Mouse (Mus musculus): Measurements from ENCODE around the gene Zfp526.

The Zfp526 gene

DNA sequence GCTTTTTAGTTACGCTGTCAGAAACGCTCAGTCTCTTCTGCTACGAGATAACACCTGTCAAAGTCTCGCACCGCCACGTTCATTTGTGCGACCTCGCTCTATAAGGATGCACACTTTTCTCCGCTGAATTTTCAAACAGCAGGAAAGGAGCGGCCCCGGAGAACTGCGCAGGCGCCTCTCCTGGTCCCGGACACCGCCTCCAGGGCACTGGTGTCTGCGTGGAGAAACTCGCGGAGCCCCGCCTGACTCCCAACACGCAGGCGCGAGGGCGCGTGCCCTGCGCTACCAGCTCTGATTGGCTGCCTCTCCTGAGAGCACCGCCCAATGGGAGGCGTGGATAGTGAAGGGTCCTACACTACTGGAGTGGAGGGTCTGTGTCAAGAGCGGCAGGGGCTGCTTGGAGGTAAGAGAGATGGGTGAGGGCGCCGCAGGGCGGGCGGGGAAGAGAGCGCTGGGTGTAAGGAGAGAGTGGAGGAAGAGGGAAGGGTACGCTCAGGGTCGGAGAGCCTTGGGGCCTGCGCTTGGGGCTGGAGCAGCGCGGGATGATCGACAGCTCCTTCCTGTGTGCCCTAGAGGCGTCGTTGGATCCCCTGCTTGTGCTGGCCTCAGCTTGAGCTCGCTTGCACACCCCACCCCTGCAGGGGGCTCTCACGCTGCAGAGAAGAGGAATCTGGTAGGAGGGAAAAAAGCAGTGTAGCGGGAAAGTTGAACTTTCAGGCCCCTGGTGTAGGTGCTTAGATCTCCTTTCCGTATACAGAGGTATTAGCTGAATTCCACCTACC lies at the start of gene Zfp526:
TSS of gene Zfp526 (plus strand) at position 324 of the 782 bp plus-strand sequence.
- DNase-seq (ENCODE audit: low spot score) = peak; percentile 99

DNA sequence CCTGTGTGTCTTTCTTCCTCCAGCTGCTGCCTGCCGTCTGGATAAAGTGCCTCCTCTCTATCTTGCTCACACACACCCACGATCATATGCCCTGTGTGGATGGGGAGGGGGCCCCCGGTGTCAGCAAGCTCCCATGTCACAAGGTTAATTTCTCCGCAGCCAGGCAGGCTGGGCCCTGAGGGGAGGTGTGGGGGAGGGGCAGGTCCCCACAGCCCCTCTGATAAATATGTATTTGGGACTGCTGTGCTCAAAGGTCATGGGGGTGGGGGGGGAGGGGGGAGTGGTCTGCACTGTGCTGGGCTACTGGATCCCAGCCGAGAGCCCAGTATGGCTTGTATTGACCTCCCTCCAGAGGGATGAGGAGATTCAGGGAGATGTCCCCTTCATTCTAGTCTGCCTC lies 48.6 kb upstream of the Zfp526 start:
- DNase-seq (ENCODE audit: low spot score) = no peak

DNA sequence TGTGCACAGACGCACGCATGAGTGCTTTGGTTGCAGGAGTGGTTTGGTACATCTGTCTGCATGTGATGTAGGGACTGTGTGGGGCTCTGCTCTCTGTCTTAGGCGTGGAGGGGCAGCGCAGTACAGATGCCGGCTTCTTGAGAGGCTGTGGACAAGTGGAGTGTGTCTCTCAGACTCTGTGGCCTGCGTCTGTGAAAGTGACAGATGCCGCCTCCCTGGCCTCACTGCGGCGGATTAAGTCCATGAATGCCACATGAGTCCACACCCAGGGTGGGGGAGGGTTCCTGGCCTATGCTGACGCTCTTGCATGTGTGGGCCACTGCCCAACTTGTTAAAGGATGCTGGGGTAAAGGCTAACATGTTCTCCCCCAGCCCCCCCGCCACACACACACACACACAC lies 46.9 kb upstream of the Zfp526 start:
- no peak for DNase-seq (ENCODE audit: low spot score)

DNA sequence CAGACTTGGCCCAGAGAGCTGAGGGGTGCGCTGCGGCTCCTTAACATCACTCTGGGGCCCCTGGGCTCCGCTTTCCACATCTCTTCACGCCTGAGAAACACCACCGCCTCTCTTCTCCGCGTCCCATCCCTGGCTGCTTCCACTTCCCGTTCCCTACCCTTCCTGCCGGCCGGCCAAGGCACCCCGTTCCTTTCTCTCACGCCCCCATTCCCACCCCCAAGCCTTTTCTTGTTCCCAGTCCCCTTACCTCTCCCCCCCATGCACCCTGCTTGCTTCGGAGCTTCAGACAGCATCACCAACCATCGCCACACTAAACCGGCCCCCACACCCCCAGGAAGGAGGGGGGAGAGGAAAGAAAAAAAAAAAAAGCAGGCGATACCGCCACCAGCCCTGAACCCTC lies 42.9 kb upstream of the Zfp526 start:
- DNase-seq (ENCODE audit: low spot score) = no peak

DNA sequence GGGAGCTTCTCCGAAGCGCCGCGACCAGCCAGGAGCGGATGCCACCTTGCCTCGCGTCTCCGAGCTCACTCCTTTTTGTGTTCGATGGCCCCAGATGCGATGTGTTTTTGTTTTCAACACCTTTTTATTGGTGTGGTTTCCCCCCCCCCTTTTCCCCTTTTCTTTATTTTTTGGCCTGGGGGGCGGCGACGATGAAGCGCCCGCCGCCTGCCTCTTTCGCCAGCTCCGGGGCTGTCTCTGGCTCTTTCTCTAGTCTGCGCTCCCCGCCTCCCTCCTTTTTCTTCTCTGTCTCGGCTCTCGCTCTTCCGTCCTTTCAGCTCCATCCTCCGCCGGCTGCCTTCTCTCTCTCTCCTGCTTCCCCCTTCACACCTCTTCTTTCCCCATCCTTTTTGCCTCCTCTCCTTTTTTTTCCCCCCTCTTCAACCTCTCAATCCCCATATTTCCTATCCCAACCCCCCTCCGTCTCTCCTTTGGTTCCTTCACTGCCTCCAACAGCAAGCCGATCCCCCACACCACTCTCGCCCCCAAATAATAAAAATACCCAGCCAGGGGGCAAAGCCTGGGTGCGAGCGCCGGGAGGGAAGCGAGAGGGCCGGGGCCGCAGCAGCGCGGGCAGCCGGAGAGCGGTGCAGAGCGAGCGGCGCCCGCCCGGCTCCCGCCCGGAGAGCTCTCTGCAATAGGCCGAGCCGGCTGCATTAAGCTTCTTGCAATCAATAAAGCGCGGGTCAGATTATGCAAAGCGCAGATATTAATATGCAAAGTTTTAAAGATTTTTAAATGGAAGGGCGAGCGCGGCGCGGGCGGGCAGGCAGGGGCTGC lies 42.2 kb upstream of the Zfp526 start:
- no peak for DNase-seq (ENCODE audit: low spot score)

DNA sequence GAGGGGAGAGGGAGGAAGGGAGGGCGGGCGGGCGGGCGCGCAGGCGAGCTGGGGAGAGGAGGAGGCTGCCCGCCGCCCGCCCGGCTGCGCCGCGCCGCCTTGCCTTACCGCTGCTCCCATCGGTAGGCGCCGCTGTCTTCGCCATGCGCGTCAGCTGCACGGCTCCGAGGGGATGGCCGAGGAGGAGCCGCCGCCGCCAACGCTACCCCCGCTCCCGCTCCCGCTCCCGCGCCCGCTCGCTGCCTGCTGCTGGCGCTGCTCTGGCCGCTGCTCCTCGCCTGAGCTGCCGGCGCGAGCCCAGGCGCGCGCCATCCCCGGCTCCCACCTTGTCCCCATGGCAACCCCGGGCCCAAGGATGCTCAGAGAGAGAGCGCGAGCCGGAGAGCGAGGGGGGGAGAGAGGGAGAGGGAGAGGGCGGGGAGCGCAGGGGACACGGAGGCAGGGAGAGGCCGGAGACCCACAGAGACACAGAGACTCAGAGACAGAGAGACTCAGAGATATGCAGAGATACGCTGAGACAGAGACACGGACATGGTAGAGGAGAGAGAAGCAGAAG lies 41.5 kb upstream of the Zfp526 start, which contains the start of gene Pou2f2:
TSS of gene Pou2f2 (minus strand) at position 121 of the 556 bp plus-strand sequence.
- DNase-seq (ENCODE audit: low spot score) = peak; percentile 49

DNA sequence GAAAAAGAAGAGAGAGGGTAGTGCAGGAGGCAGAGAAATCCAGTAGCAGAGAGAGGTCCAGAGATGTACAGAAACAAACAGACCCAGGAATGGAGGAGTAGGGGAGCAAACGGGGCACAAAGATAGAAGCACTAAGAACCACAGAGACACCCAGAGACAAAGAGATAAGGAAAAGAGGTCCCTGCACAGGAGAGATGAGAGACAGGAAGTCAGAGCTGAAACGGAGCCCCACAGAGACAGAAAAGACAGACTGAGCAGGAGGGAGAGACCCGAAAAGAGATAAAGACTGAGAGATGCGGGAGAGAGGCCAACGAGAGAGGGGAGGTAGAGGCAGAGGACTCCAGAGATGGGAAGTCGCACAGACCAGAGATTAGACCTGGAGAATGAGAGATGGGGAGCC lies 40.7 kb upstream of the Zfp526 start:
- no peak for DNase-seq (ENCODE audit: low spot score)

DNA sequence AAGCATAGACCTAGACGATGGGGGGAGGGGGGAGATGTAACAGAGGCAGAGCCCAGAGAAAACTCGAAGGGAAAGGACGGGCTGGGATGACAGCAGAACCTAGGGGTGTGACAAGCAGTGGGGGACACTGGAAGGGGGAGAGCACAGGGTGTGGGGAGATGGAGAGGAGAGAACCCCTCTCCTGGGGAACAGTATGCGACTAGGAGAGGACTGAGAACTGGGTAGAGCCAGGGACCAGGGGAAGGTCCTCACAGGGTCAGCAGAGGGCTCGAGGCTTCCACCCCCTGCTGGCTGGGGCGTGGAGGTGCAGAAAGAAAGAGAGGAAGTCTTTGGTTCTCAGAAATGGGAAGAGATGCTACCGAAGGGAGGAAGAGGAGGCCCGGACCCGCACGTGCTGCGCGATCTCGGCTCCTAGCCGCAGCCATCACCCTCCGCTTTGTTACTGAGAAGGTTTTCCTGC lies 39.9 kb upstream of the Zfp526 start:
- DNase-seq (ENCODE audit: low spot score) = peak; percentile 47

DNA sequence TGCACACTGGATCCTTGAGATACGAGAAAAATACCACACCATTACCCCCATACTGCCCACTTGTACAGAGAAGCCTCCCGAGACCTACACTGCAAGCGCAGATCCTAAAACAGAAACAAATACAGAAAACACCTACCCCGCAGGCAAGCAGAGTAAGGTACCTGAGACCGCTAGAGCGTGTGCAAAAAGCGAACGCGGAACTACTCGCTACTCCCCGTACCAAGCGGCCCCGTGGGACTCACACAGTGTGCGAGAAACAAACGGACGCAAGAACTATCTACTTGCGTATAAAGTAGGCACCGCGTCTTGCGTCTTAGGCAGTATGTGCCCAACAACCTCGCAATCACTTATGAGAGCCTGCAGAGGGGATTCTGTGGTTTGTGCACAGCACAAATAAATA lies 39.4 kb upstream of the Zfp526 start:
- no peak for DNase-seq (ENCODE audit: low spot score)

DNA sequence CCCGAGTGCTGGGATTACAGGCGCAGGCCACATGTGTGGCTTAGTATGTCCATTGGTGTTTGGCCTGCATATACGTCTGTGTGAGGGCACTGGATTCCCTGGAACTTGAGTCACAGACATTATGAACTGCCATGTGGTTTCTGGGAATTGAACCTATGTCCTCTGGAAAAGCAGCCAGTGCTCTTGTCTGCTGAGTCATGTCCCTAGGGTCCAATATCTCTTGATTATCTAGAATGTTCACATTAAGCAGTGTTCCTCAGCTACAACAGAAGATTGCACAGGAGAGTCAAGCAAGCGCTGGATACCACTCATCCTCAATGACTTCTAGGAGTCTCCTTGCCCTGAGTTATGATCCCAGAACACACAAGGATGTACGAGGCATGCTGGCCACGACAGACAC lies 37.1 kb upstream of the Zfp526 start:
- no peak for DNase-seq (ENCODE audit: low spot score)

DNA sequence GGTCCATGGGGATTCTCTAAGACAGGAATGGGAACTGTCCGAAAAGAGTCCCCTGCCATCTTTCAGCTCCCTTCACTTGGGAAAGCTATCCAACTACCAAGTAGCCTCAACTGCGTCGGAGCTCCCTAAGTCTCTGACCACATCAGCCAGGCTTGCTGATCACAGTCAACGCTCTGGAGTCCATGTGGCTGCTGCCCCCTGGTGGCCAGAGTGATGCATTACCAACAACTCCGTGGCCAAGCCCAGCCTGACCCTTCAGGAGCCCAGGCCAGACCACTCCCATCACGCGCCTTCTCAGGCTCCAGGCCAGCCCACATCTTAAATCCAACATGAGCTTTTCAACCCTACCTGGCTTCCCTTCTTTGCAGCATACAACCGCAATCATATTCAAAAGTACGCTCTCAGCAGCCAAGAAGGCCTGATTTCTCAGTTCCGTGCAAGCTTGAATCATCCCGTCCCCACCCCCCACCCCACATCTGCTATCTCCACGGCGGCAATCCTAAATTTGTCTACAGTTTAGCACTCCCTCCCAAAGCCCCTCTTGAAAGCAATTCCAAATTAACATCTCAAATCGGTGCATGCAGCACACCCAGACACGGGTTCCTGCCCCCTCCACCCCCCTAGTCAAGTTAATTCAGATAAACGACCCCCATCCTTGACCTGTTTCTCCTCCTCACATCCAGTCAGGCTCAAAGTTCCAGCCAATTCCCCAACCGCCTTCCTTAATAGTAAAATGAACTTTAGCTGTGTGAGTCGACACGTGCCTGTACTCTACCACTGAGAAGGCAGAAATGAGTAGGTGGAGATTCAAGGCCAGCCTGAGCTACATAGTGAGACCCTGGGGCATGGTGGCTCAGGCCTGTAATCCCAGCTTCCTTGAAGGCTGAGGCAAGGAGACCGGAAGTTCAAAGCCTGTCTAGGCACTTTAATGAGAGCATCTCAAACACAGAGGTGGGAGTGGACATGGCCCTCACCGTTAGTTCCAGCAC lies 33.3 kb upstream of the Zfp526 start:
- DNase-seq (ENCODE audit: low spot score) = peak; percentile 88

DNA sequence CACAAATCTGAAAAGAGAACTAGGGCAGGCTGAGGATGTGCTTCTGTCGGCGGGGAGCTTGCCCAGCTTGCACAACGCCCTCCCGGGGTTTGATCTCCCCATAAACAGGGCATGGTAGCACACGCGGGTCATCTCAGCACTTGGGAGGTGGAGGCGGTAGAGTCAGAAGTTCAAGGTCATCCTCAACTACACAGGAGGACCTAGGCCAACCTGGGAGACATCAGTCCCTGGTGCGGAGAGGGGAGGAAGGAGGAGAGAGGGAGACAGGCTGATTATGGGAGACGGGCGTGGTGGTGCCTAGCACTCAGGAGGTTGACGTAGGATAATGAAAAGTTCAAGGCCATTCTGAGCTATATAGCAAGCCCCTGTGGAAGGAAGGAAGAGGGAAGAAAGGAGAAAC lies 30.4 kb upstream of the Zfp526 start:
- DNase-seq (ENCODE audit: low spot score) = no peak

DNA sequence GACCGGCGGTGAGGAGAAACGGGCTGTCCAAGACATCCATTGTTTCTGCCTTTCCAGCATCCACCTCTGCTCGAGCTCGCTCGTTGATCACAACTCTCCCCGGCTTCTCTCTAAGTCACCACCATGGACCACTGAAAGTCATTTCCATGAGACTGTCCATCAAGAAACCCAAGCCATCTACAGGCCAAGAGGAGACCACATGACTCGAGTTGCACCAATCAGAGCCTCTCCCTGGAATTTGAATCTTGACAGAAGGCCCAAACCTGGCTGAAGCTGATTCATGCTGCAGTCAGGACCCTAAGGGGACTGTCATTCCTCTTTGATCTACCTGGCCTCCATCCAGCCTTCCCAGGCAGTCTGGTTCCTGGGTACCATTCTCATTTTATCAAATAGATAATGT lies 29.1 kb upstream of the Zfp526 start:
- DNase-seq (ENCODE audit: low spot score) = no peak

DNA sequence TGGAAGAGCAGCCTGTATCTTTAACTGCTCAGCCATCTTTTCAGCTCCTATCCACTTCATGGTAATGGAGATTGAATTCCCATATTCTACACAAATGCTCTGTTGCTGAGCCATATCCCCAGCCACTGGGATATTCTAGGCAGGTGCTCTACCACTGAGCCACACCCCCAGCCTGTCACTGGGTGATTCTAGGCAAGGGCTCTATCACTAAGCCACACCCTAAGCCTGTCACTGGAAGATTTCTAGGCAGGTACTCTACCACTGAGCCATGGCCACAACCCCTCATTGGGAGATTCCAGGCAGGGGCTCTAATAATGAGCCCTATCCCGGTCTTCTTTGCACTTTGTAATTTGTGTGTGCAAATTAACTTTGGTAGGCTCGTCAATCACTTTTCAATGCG lies 26.1 kb upstream of the Zfp526 start:
- no peak for DNase-seq (ENCODE audit: low spot score)

DNA sequence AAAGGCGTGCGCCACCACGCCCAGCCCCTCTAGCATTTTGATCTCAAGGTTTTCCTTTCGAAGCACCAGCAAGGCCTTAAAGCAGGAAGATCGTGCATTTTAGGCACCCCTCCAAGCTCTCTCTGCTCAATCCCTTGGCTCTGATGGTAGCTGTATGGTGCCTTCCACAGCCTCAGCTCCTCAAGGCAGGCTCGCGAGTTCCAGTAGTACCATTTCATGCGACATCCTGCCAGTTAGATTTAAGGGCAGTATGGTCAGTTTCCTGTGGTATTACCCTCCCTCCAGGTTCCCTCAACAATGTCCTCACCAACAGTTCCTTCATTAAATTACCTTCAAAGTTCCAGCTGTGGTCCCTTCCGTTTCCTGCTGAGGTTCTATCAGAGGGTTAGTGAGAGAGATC lies 25.1 kb upstream of the Zfp526 start:
- DNase-seq (ENCODE audit: low spot score) = no peak

DNA sequence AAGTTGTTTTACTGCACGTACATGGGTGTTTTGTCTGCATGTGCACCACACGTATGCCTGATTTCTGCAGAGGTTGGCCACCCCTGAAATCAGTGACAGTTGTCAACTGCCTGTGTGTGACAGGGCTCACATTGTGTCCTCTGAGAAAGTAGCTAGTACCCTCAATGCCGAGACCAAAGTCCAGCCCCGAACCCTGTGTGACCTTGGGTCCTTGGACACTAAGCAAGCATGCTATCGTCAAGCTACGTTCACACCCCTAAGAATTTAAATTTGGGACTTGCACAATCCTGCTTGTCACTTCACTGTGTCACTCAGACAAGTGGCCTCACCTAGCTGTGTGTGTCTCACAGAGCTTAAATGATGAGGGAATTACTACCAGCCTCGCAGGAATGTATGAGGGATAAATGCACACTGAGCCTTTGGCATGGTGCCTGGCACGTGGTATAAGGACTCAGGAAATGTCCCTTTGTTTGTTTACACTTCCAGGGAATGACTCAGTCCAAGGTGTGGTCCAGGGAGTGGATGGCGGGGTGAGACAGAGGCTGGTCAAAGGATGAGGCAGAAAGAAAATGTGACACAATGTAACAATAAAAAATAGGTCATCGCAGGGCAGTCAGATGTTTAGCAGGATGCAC lies 23.7 kb upstream of the Zfp526 start:
- DNase-seq (ENCODE audit: low spot score) = peak; percentile 64

DNA sequence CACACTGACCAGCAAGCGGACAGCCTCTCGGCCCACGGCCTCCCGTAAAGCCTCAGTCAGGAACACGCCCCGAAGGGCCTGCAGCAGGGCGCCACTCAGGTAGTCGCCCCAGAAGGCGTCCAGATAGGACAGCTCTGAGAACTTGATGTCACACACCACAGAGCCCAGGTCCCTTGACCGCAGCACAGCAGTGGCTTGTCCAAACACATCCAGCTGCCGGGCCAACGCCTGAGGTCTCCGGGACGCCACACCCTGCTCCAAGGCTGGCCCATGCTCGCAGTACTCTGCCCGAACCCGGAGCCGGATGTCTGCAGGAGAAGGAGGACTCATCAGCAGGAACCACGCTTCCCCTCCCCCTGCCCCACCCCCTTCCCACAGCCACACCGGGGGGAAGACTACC lies 17.6 kb upstream of the Zfp526 start:
- DNase-seq (ENCODE audit: low spot score) = no peak

DNA sequence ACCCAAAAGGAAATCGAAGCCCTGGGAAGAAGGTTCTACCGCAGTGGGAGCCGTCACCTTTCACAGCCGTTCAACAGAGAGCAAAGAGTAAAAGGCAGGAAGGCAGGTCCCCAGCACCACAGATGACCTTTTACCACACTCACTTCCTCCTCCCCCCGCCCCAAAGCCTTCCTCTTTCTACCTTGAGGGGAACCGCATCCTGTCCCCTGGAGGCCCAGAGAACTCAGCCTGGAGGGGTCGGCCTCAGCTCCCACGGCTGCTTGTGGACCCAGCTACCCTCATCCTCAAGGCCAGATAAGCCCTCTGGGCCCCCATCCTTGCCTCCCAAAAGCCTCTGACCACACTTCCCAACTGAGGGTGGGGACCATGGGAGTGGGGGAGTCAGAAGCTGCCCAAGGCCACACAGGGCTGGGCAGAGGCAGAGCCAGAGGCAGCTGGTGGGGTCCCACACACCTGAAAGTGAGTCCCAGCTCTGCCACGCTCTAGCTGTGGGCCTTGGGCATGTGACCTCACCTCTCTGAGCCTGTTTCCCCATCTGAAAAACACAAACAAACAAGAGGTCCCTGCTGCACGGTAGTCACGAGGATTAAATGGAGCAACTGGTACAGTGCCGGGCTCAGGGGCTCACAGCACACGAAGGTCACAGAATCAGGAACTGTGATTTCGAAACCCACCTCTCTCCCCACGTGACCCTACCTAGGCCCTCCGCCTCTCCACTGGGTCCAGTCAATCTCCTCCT lies 15.7 kb upstream of the Zfp526 start:
- peak; percentile 51 for DNase-seq (ENCODE audit: low spot score)

DNA sequence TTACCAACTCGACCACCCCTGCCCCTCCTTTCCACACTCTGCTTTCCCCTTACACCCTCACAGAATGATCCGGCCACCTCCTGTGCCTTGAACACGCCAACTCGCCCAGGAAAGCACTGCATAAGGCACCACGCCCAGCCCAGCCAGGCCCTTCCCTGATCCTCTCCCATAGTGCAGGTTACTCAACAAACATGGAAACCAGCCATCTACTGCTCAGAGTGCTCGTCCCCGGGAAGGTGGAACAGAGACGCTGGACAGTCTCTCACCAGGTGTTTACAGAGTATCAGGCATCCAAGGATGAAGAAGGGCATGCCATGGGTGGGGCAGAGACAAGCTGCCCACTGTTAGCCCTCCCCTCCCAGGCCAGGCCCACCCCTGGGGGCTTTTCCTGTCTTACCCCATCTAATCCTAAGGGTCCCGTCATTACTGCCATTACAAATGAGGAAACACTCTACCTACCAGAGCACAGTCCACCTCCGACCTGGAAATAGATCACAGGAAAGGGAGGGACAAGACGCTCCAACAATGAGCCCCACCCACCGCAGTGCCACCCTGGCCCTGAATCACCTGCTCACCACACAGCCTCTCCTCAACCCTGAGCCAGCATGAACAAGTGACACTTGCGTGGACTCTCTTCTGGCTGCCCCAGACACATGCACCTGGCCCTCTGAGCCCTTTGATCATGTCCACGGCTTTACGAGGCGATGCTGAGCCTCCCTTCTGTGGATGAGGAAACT lies 15.0 kb upstream of the Zfp526 start:
- peak; percentile 45 for DNase-seq (ENCODE audit: low spot score)

DNA sequence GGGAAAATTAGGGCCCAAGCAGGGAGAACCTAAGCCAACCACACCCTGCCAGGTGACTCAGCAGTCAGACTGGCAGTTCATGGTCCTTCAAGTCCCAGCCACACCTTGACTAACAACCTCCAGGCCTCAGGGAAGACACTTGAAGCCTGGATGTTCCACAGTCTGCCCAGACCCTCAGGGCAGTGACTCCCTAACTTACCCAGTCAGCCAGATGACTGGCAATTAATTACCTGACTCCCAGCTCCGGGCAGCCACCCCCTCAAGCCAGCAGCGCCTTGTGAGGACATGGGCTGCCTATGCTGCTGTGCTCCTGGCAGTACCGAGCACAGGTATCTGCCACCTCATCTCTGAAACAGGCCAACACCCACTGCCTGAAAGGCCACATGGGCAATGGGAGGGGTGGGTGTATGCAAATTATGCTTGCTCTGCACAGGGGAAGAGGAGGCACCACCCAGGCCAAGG lies 12.0 kb upstream of the Zfp526 start:
- peak; percentile 47 for DNase-seq (ENCODE audit: low spot score)

Measured in lung, postnatal 25 days (tissue).